Mouse (Mus musculus) left cerebral cortex, postnatal 10 days (tissue): Measurements from ENCODE around the gene Fam149b. TPM values are rescaled to one million over a fixed set of nuclear protein-coding genes. Genes with fewer than 3 reads are reported as not detected.
A peak's percentile ranks its signal among the peaks of the same experiment; 100 is the strongest.

Experiments
- DNase-seq, 2 experiments: peaks; one replicate each; pipeline ENCODE4 v3.0.0; 2021 to 2022; ENCODE audit warnings: low spot score in 2 of 2, mixed read lengths in 1 of 2; ENCODE audit errors: extremely low spot score in 1 of 2
- intact Hi-C: fragments of 180-260 bp; cut with DNase I; formaldehyde crosslinking; loops from one replicate; pipeline ENCODE4 v1.15.1; 2025
- total RNA-seq, 2 experiments: library from RNA; stranded (reverse); gene quantifications; 2 replicates each; pipeline ENCODE4 v1.2.3; 2021

Fam149b gene
- total RNA-seq, 2 experiments from 2014 or later = 41.8 to 48.7 TPM

- DNase-seq = no peak
- intact Hi-C loops = loop anchor here (5.0 to 10.0 kb wide), 2 partner anchors 55 to 268 kb away; no protein-coding TSS in a partner anchor
Observed at GRCm38 (mm10) chr14:20379753-20380430, 31.9 kb downstream of the Fam149b start.

GRCm38 (mm10) chr14:20388441-20389129, 40.6 kb downstream of the Fam149b start, which contains the start of gene Dnajc9:
Dnajc9 (minus strand) TSS chr14:20388910.
- intact Hi-C loops = no loop called here
- DNase-seq = peak; percentile 92 to 97

- intact Hi-C loops = loop anchor here (10.0 kb wide), 1 partner anchor 275 kb away; the partner anchor contains the start of gene Synpo2l
- DNase-seq = no peak
Observed at GRCm38 (mm10) chr14:20389446-20390079, 41.6 kb downstream of the Fam149b start.

GRCm38 (mm10) chr14:20392326-20392725, 44.4 kb downstream of the Fam149b start:
- intact Hi-C loops = loop anchor here (10.0 kb wide), 1 partner anchor 272 kb away; the partner anchor contains the start of gene Synpo2l
- no peak for DNase-seq

- intact Hi-C loops = loop anchor here (10.0 kb wide), 1 partner anchor 271 kb away; the partner anchor contains the start of gene Synpo2l
- DNase-seq = peak; percentile 89 to 98
Observed at GRCm38 (mm10) chr14:20393205-20393913, 45.4 kb downstream of the Fam149b start, which contains the start of gene Mrps16. Mrps16 (minus strand) TSS chr14:20393634.

- no peak for DNase-seq
- intact Hi-C loops = loop anchor here (10.0 kb wide), 1 partner anchor 268 kb away; the partner anchor contains the start of gene Synpo2l
Observed at GRCm38 (mm10) chr14:20397220-20397619, 49.3 kb downstream of the Fam149b start.

- DNase-seq = peak in 1 of 2 experiments; percentile 44
- intact Hi-C loops = loop anchor here (10.0 kb wide), 1 partner anchor 266 kb away; the partner anchor contains the start of gene Synpo2l
Observed at GRCm38 (mm10) chr14:20398864-20399263, 50.9 kb downstream of the Fam149b start.

GRCm38 (mm10) chr14:20400071-20400470, 52.1 kb downstream of the Fam149b start:
- peak in 1 of 2 experiments; percentile 38 for DNase-seq
- intact Hi-C loops = loop anchor here (5.0 kb wide), 1 partner anchor 47 kb away; no protein-coding TSS in a partner anchor

GRCm38 (mm10) chr14:20422257-20422656, 74.3 kb downstream of the Fam149b start:
- DNase-seq = peak in 1 of 2 experiments; percentile 33
- intact Hi-C loops = no loop called here

- intact Hi-C loops = no loop called here
- DNase-seq = no peak
Observed at GRCm38 (mm10) chr14:20423046-20423445, 75.1 kb downstream of the Fam149b start.

- intact Hi-C loops = no loop called here
- DNase-seq = no peak
Observed at GRCm38 (mm10) chr14:20428593-20428992, 80.6 kb downstream of the Fam149b start.

GRCm38 (mm10) chr14:20429833-20430232, 81.9 kb downstream of the Fam149b start:
- intact Hi-C loops = no loop called here
- no peak for DNase-seq

- intact Hi-C loops = no loop called here
- DNase-seq = no peak
Observed at GRCm38 (mm10) chr14:20431726-20432125, 83.8 kb downstream of the Fam149b start.

GRCm38 (mm10) chr14:20432420-20432819, 84.5 kb downstream of the Fam149b start:
- intact Hi-C loops = no loop called here
- DNase-seq = no peak

Other genes starting within 250 kb of the Fam149b start
- gene Saysd1, start 209.6 kb upstream of the Fam149b start, total RNA-seq = 1 to 10 TPM; 4.6 to 4.8 TPM
- gene Kcnk5, start 166.4 kb upstream of the Fam149b start, total RNA-seq = under 1 TPM; 0.34 to 0.36 TPM
- gene Kcnk16, start 79.0 kb upstream of the Fam149b start, total RNA-seq = not detected
- 10 to 100 TPM; 19.6 to 21.1 TPM for gene Nudt13, start 53.5 kb upstream of the Fam149b start, total RNA-seq
- gene Ecd, start within 50 bp of the Fam149b start, total RNA-seq = 10 to 100 TPM; 29.6 to 33.0 TPM
- gene Dnajc9, start 40.7 kb downstream of the Fam149b start, total RNA-seq = 10 to 100 TPM; 23.3 to 25.8 TPM
- 10 to 100 TPM; 39.2 to 39.4 TPM for gene Mrps16, start 45.5 kb downstream of the Fam149b start, total RNA-seq
- gene Cfap70, start 104.1 kb downstream of the Fam149b start, total RNA-seq = 1 to 10 TPM; 2.5 to 3.0 TPM
- gene Anxa7, start 132.0 kb downstream of the Fam149b start, total RNA-seq = 10 to 100 TPM; 50.6 to 52.6 TPM
- gene Mss51, start 148.7 kb downstream of the Fam149b start, total RNA-seq = 1 to 10 TPM in 1 of 2 experiments, under 1 TPM in 1; 0.97 to 1.1 TPM
- 100 to 1,000 TPM; 434 TPM for gene Ppp3cb, start 198.4 kb downstream of the Fam149b start, total RNA-seq